Mouse (Mus musculus) embryonic facial prominence, embryonic 14.5 days (tissue): ENCODE measurements at regions not wholly inside any gene's neighbourhood (a gene's known extent, or its start where the extent isn't known, plus 50 kb on each side); places are given as distances from the start of the nearest gene placed in this dataset.

Experiments
- ATAC-seq: fragments of 200-750 bp; cut with Nextera tagmentation; 2 replicates; pipeline ENCODE4 v1.8.0; 2017; ENCODE audit warnings: low read depth, moderate number of reproducible peaks, moderate TSS enrichment
- DNase-seq: peaks from one replicate; pipeline ENCODE4 v3.0.0-alpha.2; 2015; ENCODE audit warnings: low spot score
- H3K27ac ChIP-seq: fragments of 300-500 bp; sonication (generic); replicated peaks from 2 replicates; pipeline ENCODE4 v1.5.1; 2014; ENCODE audit warnings: low read depth, mild to moderate bottlenecking, low read length, moderate library complexity
- H3K27me3 ChIP-seq: fragments of 300-500 bp; sonication (generic); replicated peaks from 2 replicates; pipeline ENCODE4 v1.6.1; 2014; ENCODE audit warnings: low read length; ENCODE audit not compliant: control insufficient read depth, insufficient read depth
- H3K36me3 ChIP-seq: fragments of 300-500 bp; sonication (generic); 2 replicates; pipeline ENCODE4 v1.6.1; 2014; ENCODE audit warnings: low read length, mixed read lengths; ENCODE audit not compliant: control insufficient read depth, insufficient read depth
- H3K4me1 ChIP-seq: fragments of 300-500 bp; sonication (generic); 2 replicates; pipeline ENCODE4 v1.6.1; 2014; ENCODE audit warnings: antibody characterized with exemption, low read length; ENCODE audit not compliant: control insufficient read depth, insufficient read depth
- H3K4me2 ChIP-seq: fragments of 300-500 bp; sonication (generic); 2 replicates; pipeline ENCODE4 v1.6.1; 2014; ENCODE audit warnings: low read depth, mild to moderate bottlenecking, low read length, moderate library complexity, mixed read lengths
- H3K4me3 ChIP-seq: fragments of 300-500 bp; sonication (generic); 2 replicates; pipeline ENCODE4 v1.5.1; 2014; ENCODE audit warnings: low read depth, mild to moderate bottlenecking, low read length
- H3K9ac ChIP-seq: fragments of 300-500 bp; sonication (generic); 2 replicates; pipeline ENCODE4 v1.6.1; 2014; ENCODE audit warnings: low read depth, mild to moderate bottlenecking, low read length, moderate library complexity, mixed read lengths
- H3K9me3 ChIP-seq: fragments of 300-500 bp; sonication (generic); 2 replicates; pipeline ENCODE4 v1.6.1; 2016; ENCODE audit warnings: low read length; ENCODE audit not compliant: control insufficient read depth
- WGBS: fragments of 180-500 bp; shearing (Covaris S2); extraction: QIAGEN DNeasy Blood & Tissue Kit; methylation state at CpG from one replicate; pipeline ENCODE4 v1.1.7; 2014; 5-methylcytosine and 5-hydroxymethylcytosine counted together

DNA sequence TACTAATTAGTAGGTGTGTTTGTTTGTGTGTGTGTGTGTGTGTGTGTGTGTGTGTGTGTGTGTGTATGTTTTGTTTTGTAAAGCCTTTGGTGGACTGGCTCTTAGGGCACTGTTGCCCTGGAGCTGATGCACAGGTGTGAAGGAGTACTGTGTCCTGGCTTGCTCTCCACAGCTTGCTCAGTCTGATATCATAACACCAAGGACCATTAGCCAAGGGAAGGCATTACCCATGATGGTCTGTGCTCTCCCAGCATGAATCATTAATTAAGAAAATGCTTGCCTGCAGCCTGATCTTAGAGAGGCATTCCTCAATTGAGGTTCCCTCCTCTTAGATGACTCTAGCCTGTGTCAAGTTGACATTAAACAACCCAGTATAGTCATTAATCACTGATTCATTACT, 54.7 kb downstream of the Spry2 start:
- Histone ChIP-seq H3K27ac (no peak overlapping the region), H3K9ac (no peak overlapping the region), H3K4me3 (no peak overlapping the region), H3K4me1 (no peaks in the 10 kb centered on the region), H3K9me3 (no peaks in the 10 kb centered on the region), H3K36me3 (no peaks in the 10 kb centered on the region), H3K27me3 (no peaks in the 10 kb centered on the region), H3K4me2 (no peak overlapping the region)
- no peak for DNase-seq
- ATAC-seq, result no peak

DNA sequence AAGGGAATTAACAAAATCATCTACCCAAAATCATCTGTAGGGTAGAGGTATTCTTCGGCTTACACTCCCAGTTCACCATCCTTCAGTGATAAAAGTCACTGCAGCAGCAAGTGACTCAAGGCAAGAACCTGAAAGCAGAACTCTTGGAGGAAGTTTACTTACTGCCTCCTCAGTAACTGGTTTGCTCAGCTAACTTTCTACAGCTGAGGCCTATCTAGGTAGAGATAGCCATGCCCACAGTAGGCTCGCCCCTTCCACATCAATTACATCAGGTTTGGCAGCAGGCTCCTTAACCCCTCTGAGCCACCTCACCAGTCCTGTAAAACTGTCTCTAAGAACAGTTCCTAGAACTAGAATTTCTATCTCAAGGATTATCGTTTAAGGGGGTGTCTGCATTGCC, 59.1 kb downstream of the Spry2 start:
- Histone ChIP-seq H3K4me2 (no peak overlapping the region), H3K9ac (no peak overlapping the region), H3K4me1 (no peaks in the 10 kb centered on the region), H3K27ac (no peak overlapping the region), H3K36me3 (no peaks in the 10 kb centered on the region), H3K27me3 (no peaks in the 10 kb centered on the region), H3K4me3 (no peak overlapping the region), H3K9me3 (no peaks in the 10 kb centered on the region)
- WGBS, result 77% methylated on average over 3 of the region's 3 CpGs
- ATAC-seq (no peak), DNase-seq (no peak)

DNA sequence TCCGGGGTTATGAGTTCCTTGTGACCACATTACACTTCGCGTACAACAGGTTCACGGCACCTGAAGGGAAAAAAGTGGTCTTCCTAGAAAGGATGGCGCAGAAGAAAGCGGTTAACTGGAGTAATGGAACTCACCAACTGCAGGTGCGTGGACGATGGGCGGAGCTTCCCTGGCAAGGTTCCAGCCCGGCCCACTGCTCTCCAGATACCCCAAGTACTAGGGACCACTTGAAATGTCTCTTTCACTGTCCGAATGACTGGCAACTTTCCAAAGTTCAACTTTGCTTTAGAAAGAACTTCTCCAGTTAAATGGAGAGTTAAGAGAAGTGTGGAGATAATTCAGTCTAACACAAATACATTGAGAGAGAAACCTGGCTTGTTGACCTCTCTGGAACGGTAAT, 65.9 kb downstream of the Spry2 start:
- WGBS, result 78% methylated on average over 12 of the region's 12 CpGs
- H3K27me3 ChIP-seq, result no peaks in the 10 kb centered on the region
- no peak for DNase-seq

DNA sequence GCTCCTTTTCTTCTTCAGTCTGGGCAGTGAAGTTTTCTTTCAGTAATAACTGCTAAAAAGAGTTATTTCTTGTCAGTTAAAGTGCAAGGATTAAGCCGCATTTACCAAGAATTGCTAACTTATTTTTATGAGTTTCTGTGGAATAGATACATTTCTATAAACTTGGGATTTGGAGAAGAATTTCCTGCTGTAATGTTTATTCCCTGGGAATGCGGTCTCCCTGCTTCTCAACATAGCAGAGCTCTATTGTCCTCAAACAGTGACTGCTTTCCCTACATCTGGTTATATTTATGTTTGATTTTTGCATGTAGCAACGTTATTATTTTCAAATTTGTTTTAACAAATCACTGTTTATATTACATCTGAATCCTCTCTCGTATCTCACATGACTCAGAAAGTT, 66.3 kb downstream of the Spry2 start:
- no peak overlapping the region for H3K4me3 ChIP-seq
- no peak overlapping the region for H3K9ac ChIP-seq
- WGBS, result 33% methylated on average over 4 of the region's 4 CpGs
- H3K4me2 ChIP-seq, result 0 out of 2 replicates have a peak overlapping the region, but pooled peaks have one; percentile 5
- no peaks in the 10 kb centered on the region for H3K36me3 ChIP-seq
- no peaks in the 10 kb centered on the region for H3K9me3 ChIP-seq
- H3K27me3 ChIP-seq, result no peaks in the 10 kb centered on the region
- DNase-seq, result peak; percentile 59
- ATAC-seq, result no peak
- no peak overlapping the region; the same call in 1 of the 2 replicates for H3K27ac ChIP-seq
- no peaks in the 10 kb centered on the region for H3K4me1 ChIP-seq

More for the DNA sequence above, 65.9 kb downstream of the Spry2 start:
- no peak overlapping the region for H3K9ac ChIP-seq
- H3K36me3 ChIP-seq, result no peaks in the 10 kb centered on the region
- no peaks in the 10 kb centered on the region for H3K9me3 ChIP-seq
- ATAC-seq, result no peak
- 0 out of 2 replicates have a peak overlapping the region, but pooled peaks have one; percentile 5 for H3K4me2 ChIP-seq
- H3K4me1 ChIP-seq, result no peaks in the 10 kb centered on the region
- H3K4me3 ChIP-seq, result no peak overlapping the region
- H3K27ac ChIP-seq, result no peak overlapping the region

DNA sequence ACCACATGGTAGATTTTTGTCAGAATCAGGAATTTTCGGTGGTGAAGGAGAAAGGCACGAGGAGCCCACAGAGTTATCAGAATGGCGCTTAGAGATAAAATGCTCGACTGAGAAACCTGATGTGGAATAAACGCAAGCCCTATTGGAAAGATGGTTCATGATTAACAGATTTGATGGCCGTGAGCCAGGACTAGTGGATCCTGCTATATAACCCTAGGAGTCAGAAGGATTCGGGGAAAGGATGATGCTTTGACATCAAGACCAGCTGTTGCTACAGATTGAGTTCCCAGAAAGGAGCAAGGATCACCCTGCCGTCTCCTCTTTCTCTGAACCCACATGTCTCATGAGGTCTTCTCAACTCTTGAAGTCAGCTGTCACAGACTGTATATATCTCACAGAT, 73.5 kb downstream of the Spry2 start:
- H3K27me3 ChIP-seq, result no peaks in the 10 kb centered on the region
- no peak overlapping the region for H3K27ac ChIP-seq
- DNase-seq (no peak), ATAC-seq (no peak)
- no peak overlapping the region for H3K9ac ChIP-seq
- H3K4me3 ChIP-seq, result no peak overlapping the region
- no peak overlapping the region for H3K4me2 ChIP-seq
- H3K36me3 ChIP-seq, result no peaks in the 10 kb centered on the region
- peaks cover 6% of the 10 kb centered on the region; the same call in 1 of the 2 replicates for H3K9me3 ChIP-seq
- 73% methylated on average over 8 of the region's 8 CpGs for WGBS
- no peaks in the 10 kb centered on the region for H3K4me1 ChIP-seq

DNA sequence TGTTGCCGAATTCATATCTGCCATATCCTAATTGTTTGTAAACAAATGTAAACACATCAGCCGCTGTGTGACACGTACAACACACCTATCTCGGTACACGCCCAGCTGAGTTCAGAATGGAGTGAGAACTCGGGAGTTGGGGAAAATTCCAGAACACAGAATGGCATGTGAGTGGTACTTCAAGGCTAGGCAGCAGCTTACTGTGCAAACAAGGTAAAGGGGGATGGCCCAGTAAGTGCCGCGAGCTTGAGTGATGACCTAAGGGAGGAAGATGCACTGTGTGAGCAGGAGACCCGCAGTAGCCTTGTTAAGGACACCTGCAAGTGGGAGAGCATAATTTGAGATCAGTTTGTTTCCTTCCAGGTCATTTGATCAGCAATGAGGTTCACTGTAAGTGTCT, 74.0 kb downstream of the Spry2 start:
- no peak overlapping the region for H3K4me2 ChIP-seq
- WGBS, result 85% methylated on average over 9 of the region's 9 CpGs
- no peak overlapping the region for H3K27ac ChIP-seq
- peaks cover 6% of the 10 kb centered on the region; the same call in 1 of the 2 replicates for H3K9me3 ChIP-seq
- H3K27me3 ChIP-seq, result no peaks in the 10 kb centered on the region
- H3K9ac ChIP-seq, result no peak overlapping the region
- no peaks in the 10 kb centered on the region for H3K36me3 ChIP-seq
- H3K4me3 ChIP-seq, result no peak overlapping the region
- no peak for ATAC-seq
- H3K4me1 ChIP-seq, result no peaks in the 10 kb centered on the region
- DNase-seq, result no peak

DNA sequence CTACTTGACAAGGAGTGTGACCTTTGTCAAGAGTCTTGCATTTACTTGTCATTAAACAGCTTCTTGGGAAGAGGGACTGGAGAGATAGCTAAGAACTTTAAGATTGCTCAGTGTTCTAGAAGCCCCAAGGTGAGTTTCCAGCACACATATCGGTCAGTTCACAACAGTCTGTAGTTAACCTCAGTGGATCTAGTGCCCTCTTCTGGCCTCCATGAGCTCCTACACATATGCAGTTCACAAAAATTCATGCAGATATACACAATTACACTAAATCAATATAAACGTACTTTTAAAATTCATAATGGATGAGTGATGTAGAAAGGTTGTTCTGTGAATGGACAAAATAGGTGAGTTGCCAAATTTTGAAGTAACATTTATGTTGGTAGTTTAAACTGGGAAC, 77.1 kb downstream of the Spry2 start:
- no peak for DNase-seq
- Histone ChIP-seq H3K4me2 (no peak overlapping the region), H3K9ac (no peak overlapping the region), H3K4me1 (peaks cover 6% of the 10 kb centered on the region; the same call in 1 of the 2 replicates), H3K36me3 (no peaks in the 10 kb centered on the region), H3K9me3 (peaks cover 6% of the 10 kb centered on the region; the same call in 1 of the 2 replicates), H3K27ac (no peak overlapping the region), H3K27me3 (no peaks in the 10 kb centered on the region), H3K4me3 (no peak overlapping the region)
- 94% methylated on average over 2 of the region's 2 CpGs for WGBS
- ATAC-seq, result no peak

DNA sequence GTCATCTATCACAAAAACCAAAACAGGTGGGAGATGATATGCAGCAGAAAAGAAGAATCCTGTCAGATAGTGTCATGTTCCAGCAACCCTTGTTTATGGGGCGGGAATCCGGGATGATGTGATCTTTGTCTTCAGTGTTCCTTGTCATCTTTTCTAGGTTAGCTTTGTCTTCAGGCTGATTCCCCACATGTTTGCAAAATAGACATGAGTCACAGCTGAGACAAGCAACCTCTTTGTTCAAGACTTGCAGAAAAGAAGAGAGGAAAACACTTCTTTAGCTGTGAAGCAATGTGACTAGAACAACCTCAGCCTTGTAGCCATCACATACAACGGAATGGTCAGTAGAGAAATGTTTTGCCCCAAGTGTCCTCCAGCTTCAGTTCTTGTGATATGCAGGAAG, 77.8 kb downstream of the Spry2 start:
- 92% methylated on average over 3 of the region's 3 CpGs for WGBS

DNA sequence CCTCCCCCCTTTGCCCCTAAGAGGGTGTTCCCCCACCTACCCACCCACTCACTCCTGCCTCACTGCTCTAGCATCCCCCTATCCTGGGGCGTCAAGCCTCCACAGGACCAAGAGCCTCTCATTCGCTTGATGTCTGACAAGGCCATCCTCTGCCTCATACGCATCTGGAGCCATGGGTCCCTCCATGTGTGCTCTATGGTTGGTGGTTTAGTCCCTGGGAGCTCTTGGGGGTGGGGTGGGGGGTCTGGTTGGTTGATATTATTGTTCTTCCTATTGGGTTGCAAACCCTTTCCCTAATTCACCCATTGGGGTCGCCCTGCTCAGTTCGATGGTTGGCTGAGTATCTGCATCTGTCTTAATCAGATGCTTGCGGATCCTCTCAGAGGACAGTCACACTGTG, 79.1 kb downstream of the Spry2 start:
- Histone ChIP-seq H3K4me1 (peaks cover 6% of the 10 kb centered on the region; the same call in 1 of the 2 replicates), H3K27me3 (no peaks in the 10 kb centered on the region), H3K4me2 (no peak overlapping the region), H3K36me3 (no peaks in the 10 kb centered on the region), H3K4me3 (no peak overlapping the region), H3K9ac (no peak overlapping the region), H3K27ac (no peak overlapping the region), H3K9me3 (peaks cover 6% of the 10 kb centered on the region; the same call in 1 of the 2 replicates)
- no peak for ATAC-seq
- 93% methylated on average over 6 of the region's 6 CpGs for WGBS
- DNase-seq, result no peak

More for the DNA sequence above, 77.8 kb downstream of the Spry2 start:
- no peak for DNase-seq
- no peak overlapping the region for H3K4me2 ChIP-seq
- peaks cover 6% of the 10 kb centered on the region; the same call in 1 of the 2 replicates for H3K4me1 ChIP-seq
- H3K9me3 ChIP-seq, result peaks cover 6% of the 10 kb centered on the region; the same call in 1 of the 2 replicates
- no peak overlapping the region for H3K9ac ChIP-seq
- no peak overlapping the region for H3K4me3 ChIP-seq
- ATAC-seq, result no peak
- H3K27me3 ChIP-seq, result no peaks in the 10 kb centered on the region
- H3K27ac ChIP-seq, result no peak overlapping the region
- no peaks in the 10 kb centered on the region for H3K36me3 ChIP-seq
